Mouse (Mus musculus): ENCODE results near the gene Aadacl2.

Gene Aadacl2

GRCm38 (mm10) chr3:60006443-60006842 is at the start of gene Aadacl2:
TSS of gene Aadacl2 (plus strand) at chr3:60006743.
- no peak for DNase-seq (ENCODE audit: low read depth)

GRCm38 (mm10) chr3:59970891-59971290 is 35.7 kb upstream of the Aadacl2 start:
- no peak for DNase-seq (ENCODE audit: low read depth)

DNA sequence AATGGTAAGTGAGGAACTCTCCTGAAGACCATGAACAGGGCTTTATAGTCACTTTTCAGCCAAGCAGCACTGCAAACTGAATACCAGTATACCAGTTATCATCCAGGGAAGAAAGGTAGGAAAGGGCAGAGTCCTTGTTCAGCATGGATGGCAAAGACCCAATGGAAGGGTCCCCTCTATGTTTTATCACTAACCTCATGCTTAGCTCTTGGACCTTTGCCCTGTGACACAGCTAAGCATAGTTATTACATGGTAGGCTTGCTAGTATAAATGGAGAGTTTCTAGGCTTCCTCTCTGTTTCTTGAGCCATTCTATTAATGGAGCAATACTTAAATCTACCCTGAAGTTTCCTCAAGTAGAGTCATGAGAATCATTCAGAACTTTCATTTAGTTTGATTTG is 32.0 kb upstream of the Aadacl2 start:
- DNase-seq (ENCODE audit: low read depth) = no peak

GRCm38 (mm10) chr3:60003622-60004021 is 2.9 kb upstream of the Aadacl2 start:
- no peak for DNase-seq (ENCODE audit: low read depth)

- no peak for DNase-seq (ENCODE audit: low read depth)
Observed at GRCm38 (mm10) chr3:60025417-60025816, 18.9 kb downstream of the Aadacl2 start, which contains the start of gene Aadac. TSS of gene Aadac (plus strand) at chr3:60025717.

- no peak for DNase-seq (ENCODE audit: low read depth)
Observed at GRCm38 (mm10) chr3:60031511-60031910, 25.0 kb downstream of the Aadacl2 start.

DNA sequence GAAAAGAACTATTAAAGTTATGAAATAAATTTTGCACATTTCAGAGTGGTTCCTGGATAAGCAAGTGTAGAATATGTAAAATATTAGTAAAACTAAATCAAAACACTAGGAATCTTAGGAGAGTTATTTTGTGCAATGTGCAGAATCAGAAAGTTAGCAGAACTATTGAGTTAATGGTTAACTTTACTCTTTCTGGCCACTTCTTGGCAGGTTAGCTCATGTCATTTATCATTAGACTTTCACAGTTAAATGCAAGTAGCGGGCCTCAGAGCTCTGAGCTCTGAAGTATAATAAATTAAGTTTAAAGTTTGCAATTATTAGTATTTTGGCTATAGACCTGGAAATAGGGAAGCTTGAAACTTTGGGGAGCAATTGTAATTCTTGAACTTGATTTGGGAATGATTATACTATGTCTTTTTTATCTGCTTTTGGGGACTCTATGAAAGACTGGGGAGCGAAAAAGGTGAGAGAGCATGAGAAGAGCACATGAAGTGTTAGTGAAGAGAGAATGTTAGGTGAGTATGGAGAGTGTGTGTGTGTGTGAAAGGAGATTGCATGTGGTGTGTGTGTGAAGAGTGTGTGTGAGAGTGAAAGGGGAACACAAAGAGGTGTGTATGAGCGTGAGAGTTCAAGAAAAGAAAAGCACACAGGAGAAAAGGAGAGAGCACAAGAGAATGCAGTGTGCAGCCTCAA is 39.8 kb downstream of the Aadacl2 start:
- DNase-seq (ENCODE audit: low read depth) = no peak

DNA sequence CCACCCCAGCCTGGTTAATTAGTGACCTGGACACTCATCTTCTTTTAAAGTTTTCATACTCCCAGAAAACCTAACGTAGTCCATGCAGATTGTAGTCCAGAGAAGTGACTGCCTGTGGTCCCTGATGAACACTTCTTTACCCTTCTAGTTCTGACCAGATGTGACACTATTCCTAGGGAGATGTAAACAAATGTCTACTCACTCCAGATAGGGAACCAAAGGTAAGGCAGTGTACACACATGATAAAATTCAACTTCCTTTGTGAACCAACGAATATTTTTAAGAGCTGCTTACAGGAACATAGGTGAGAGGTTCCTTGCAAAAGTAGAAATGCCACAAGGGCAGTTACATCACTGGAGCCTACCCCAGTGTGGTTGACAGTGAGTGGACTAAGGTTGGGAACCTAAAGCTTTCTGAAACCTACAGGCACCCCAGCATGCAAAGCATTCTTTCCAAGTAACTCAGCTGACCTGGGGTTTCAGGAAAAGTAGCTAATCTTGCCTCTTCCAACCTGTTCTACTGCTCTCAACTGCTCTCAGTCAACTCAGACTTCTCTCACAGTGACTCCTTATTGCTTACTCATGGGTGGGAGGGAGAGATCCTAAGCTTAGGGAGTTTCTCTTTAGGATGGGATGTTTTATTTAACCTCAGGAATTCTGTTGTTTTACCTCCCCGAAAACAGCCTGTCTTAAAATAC is 46.8 kb downstream of the Aadacl2 start:
- DNase-seq (ENCODE audit: low read depth) = no peak

- no peak for DNase-seq (ENCODE audit: low read depth)
Observed at GRCm38 (mm10) chr3:60053931-60054330, 47.4 kb downstream of the Aadacl2 start.

DNA sequence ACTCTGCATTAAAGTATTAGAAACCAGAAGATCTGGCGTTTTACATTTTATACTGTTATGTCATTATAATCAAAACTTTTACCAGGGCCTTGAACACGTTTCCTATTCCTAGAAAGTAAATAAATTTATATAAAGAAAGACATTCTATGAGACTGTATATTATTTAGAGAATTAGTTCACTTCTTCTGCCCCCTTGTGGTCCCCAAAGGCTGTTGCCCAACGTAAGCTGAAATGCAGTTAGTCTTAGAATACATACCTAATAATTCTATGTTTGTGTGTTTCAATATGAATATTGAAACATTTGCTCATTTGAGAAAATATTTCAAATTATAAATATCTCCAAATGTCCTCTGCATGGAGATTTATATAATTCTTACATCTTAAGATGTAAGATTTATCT is 49.9 kb downstream of the Aadacl2 start:
- DNase-seq (ENCODE audit: low read depth) = peak; percentile 9

- no peak for DNase-seq (ENCODE audit: low read depth)
Observed at GRCm38 (mm10) chr3:60057070-60057808, 50.7 kb downstream of the Aadacl2 start.

GRCm38 (mm10) chr3:60057809-60058082 is 51.2 kb downstream of the Aadacl2 start:
- DNase-seq (ENCODE audit: low read depth) = no peak

Measured in c-Kit-positive CD71-negative TER-119-negative erythroid progenitor cells, embryonic 14.5 days (primary cell).